Mouse (Mus musculus) B cell, adult 2 months (primary cell): ENCODE measurements around the gene Atg9a.
A peak's percentile ranks its signal among the peaks of the same experiment; 100 is the strongest.
"Not testable (repeated sequence)": the region's sequence is repeated elsewhere in the genome, so short reads cannot be mapped to it uniquely, and the experiment has no call there.

ENCODE experiments used
- DNase-seq, 2 experiments: peaks; one replicate each; pipeline ENCODE4 v3.0.0; 2022

Gene Atg9a

GRCm38 (mm10) chr1:75191622-75192402 lies at the start of gene Atg9a, which contains the start of gene Ankzf1:
Gene Atg9a (minus strand): TSS chr1:75192196.
Gene Ankzf1 (plus strand): TSS chr1:75192151.
- DNase-seq, result peak; percentile 90 to 93

- DNase-seq, result no peak
Observed at GRCm38 (mm10) chr1:75239591-75239990, 47.6 kb upstream of the Atg9a start.

- DNase-seq, result peak; percentile 89 to 92
Observed at GRCm38 (mm10) chr1:75236117-75237050, 44.4 kb upstream of the Atg9a start, which contains the start of gene Dnajb2. Gene Dnajb2 (plus strand): TSS chr1:75236406.

- peak; percentile 70 to 76 for DNase-seq
Observed at GRCm38 (mm10) chr1:75234606-75235005, 42.6 kb upstream of the Atg9a start.

- not testable (repeated sequence) for DNase-seq
Observed at GRCm38 (mm10) chr1:75232489-75232888, 40.5 kb upstream of the Atg9a start.

GRCm38 (mm10) chr1:75231664-75232152 lies 39.7 kb upstream of the Atg9a start, which contains the start of gene A630095N17Rik:
Gene A630095N17Rik (minus strand): TSS chr1:75232102.
- no peak for DNase-seq

- no peak for DNase-seq
Observed at GRCm38 (mm10) chr1:75231224-75231623, 39.2 kb upstream of the Atg9a start.

- no peak for DNase-seq
Observed at GRCm38 (mm10) chr1:75230335-75230994, 38.5 kb upstream of the Atg9a start.

GRCm38 (mm10) chr1:75229158-75229557 lies 37.2 kb upstream of the Atg9a start:
- DNase-seq, result no peak

GRCm38 (mm10) chr1:75227653-75228052 lies 35.7 kb upstream of the Atg9a start:
- DNase-seq, result no peak

GRCm38 (mm10) chr1:75226138-75226537 lies 34.1 kb upstream of the Atg9a start:
- DNase-seq, result no peak

- DNase-seq, result no peak
Observed at GRCm38 (mm10) chr1:75225473-75225872, 33.5 kb upstream of the Atg9a start.

GRCm38 (mm10) chr1:75223532-75223931 lies 31.5 kb upstream of the Atg9a start:
- DNase-seq, result peak; percentile 30 to 38

GRCm38 (mm10) chr1:75222926-75223325 lies 30.9 kb upstream of the Atg9a start:
- DNase-seq, result no peak

- no peak for DNase-seq
Observed at GRCm38 (mm10) chr1:75221538-75221937, 29.5 kb upstream of the Atg9a start.

- no peak for DNase-seq
Observed at GRCm38 (mm10) chr1:75219531-75219930, 27.5 kb upstream of the Atg9a start, which contains the start of gene Tuba4a. Gene Tuba4a (minus strand): TSS chr1:75219865.

- peak; percentile 99 for DNase-seq
Observed at GRCm38 (mm10) chr1:75219078-75219477, 27.1 kb upstream of the Atg9a start.

GRCm38 (mm10) chr1:75218227-75219001 lies 26.4 kb upstream of the Atg9a start:
- peak; percentile 82 to 85 for DNase-seq

GRCm38 (mm10) chr1:75217893-75218226 lies 25.9 kb upstream of the Atg9a start:
- DNase-seq, result no peak

- no peak for DNase-seq
Observed at GRCm38 (mm10) chr1:75216797-75217585, 25.0 kb upstream of the Atg9a start.

GRCm38 (mm10) chr1:75215785-75216184 lies 23.8 kb upstream of the Atg9a start:
- DNase-seq, result no peak
